Mouse (Mus musculus): ENCODE results near the gene Olfr979.
"Not testable (repeated sequence)": the region's sequence is repeated elsewhere in the genome, so short reads cannot be mapped to it uniquely, and the experiment has no call there.

The Olfr979 gene

DNA sequence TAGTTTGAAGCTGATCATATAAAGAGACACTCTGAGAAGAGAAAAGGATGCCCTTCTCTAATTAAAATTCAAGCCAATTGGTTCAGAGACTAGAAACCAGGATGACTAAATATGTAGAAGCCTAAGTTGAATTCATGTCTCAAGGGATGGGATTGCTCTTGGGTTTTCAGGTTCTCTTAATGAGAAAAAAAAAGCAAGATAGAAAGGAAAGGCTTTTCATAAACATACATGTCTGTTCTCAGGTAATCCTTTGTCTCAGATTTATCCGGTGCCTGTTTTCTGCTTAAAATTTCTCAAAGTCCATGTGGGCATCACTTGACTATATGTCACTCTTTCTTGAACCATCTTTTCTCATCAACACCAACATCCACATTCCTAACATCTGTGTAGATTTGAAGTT is at the start of gene Olfr979:
Olfr979 (minus strand) TSS at position 101 of the 400 bp plus-strand sequence.
- no peak for DNase-seq

DNA sequence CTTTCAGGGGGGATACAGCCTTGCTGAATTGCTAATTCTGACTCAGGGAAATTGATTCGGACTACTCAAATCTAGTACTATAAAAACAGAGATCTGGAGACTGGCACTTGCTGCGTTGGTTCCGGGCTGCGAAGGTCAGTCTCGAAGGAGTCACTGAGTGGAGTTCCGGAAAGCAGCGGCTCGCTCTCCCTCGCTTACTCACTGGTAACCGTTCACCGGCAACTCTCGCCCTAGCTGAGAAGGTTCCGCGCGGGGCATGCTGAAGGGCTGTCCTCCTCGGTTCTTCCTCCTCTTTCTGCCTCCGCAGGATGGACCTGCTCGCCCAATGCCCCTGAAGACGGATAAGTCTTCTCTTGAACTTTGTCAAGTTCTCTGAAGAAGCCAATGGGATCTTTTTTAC is 46.9 kb upstream of the Olfr979 start:
- DNase-seq: no peak

GRCm38 (mm10) chr9:40021164-40021563 is 17.9 kb upstream of the Olfr979 start, which contains the start of gene Olfr981:
TSS of gene Olfr981 (plus strand) at chr9:40021464.
- DNase-seq: no peak

GRCm38 (mm10) chr9:40009482-40009881 is 6.2 kb upstream of the Olfr979 start, which contains the start of gene Olfr980:
TSS of gene Olfr980 (minus strand) at chr9:40009582.
- DNase-seq: no peak

DNA sequence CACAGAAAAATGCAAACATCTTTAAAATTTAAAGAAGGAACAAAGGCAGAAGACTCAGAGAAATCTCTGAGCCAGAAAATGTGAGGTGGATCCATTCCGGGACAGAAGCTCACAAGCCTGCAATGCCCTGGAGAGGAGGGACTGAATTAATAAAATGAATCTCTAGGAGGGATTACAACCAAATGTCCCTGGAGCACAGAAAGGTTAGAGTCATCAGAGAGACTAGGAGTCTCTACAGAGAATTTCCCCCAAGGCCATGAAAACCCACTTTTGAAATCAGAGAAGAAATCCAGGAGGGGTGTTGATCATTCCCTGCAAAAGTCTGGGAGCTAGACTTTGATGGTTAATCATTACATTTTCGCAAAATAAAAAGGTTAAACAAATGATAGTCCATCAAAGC is 11.5 kb downstream of the Olfr979 start, which contains the start of gene Olfr978:
Olfr978 (plus strand) TSS at position 301 of the 400 bp plus-strand sequence.
- DNase-seq: no peak

DNA sequence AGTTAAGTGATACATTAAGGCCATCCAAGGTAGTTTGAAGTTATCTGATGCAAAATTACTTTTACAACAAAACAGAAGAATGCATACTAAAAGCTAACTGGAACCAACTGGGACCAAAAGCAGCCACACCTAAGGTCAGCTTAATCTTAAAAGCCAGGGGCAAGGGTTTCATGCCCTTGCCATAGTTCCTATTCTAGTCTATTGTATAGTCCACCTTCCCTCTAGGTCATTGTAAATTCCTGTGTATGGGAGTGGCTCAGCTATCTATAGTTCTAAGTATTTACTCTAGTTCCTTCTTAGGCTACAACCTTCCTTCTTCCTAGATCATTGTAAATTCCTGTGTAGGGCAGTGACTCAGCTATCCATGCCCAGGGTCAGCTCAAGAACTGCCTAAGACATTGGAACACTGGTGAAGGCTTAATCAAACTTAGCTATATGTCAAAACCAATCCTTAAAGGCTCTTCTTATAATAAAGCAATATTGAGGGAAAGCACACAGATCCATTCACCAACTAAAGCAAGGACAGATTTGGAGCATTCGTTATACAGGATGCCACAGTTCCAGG is 26.6 kb downstream of the Olfr979 start:
- not testable (repeated sequence) for DNase-seq

DNA sequence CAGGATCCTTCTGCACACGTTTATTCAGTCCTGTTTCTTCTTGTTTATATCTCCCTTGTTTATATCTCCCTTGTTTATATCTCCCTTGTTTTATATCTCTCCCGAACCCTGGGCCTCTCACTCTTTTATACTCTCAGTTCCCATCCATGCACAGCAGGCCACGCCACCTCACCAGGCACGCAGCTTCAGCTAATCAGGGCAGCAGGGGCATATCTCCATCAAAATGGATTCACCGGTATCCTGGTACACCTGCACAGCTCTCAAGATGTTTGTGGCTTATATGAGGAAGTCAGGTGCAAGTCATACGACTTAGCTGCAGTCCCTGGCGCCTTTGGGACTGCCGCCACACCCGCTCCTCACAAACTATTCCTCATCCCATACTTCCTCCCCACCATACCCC is 42.2 kb downstream of the Olfr979 start, which contains the start of gene Olfr976:
Olfr976 (minus strand) TSS at position 101 of the 400 bp plus-strand sequence.
- not testable (repeated sequence) for DNase-seq

DNA sequence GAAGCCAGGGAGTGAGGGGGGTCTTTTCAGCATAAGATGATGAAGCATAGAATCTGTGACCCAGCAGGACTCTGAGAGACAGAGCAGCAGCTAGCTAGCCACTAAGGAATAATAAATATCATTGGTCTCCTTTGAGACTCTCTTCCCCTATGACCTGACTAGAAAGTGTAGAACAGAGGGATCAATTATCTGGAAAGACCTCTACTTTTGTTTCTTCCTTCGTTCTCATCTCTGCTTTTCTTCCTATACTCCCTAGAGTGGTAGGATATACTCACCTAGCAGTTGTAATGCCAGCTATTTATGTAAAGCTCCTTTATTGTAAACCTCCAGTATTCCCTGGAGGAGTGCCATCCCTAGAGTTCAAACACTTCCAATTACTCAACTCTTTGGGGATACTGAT is 51.3 kb downstream of the Olfr979 start, which contains the start of gene Olfr975:
Olfr975 (minus strand) TSS at position 101 of the 400 bp plus-strand sequence.
- DNase-seq: no peak

Measured in kidney, postnatal 10 days (tissue).